Mouse (Mus musculus) stomach, embryonic 14.5 days (tissue): ENCODE measurements around the gene Sgsm2. TPM values are rescaled to one million over a fixed set of nuclear protein-coding genes. Genes with fewer than 3 reads are reported as not detected.

Experiments
- ATAC-seq: fragments of 200-750 bp; cut with Nextera tagmentation; 2 replicates; pipeline ENCODE4 v1.8.0; 2017; ENCODE audit warnings: low read depth, moderate TSS enrichment; ENCODE audit not compliant: insufficient number of reproducible peaks, insufficient read depth, low FRiP score
- H3K27ac ChIP-seq: fragments of 300-500 bp; sonication (generic); 2 replicates; pipeline ENCODE4 v1.5.1; 2014; ENCODE audit warnings: mild to moderate bottlenecking, low read length, moderate library complexity, mixed read lengths
- H3K27me3 ChIP-seq: fragments of 300-500 bp; sonication (generic); 2 replicates; pipeline ENCODE4 v1.6.1; 2014; ENCODE audit warnings: low read length, control low read depth, mixed read lengths; ENCODE audit not compliant: control insufficient read depth, insufficient read depth
- H3K36me3 ChIP-seq: fragments of 300-500 bp; sonication (generic); 2 replicates; pipeline ENCODE4 v1.6.1; 2014; ENCODE audit warnings: mild to moderate bottlenecking, control low read depth, low read length, moderate library complexity, mixed read lengths; ENCODE audit not compliant: control insufficient read depth, insufficient read depth
- H3K4me1 ChIP-seq: fragments of 300-500 bp; sonication (generic); 2 replicates; pipeline ENCODE4 v1.6.1; 2014; ENCODE audit warnings: low read length, control low read depth, mixed read lengths; ENCODE audit not compliant: control insufficient read depth, insufficient read depth
- H3K4me2 ChIP-seq: fragments of 300-500 bp; sonication (generic); replicated peaks from 2 replicates; pipeline ENCODE4 v1.6.1; 2014; ENCODE audit warnings: low read depth, low read length, control low read depth
- H3K4me3 ChIP-seq: fragments of 300-500 bp; sonication (generic); 2 replicates; pipeline ENCODE4 v1.5.1; 2014; ENCODE audit warnings: low read depth, low read length, control low read depth
- H3K9ac ChIP-seq: fragments of 300-500 bp; sonication (generic); replicated peaks from 2 replicates; pipeline ENCODE4 v1.6.1; 2014; ENCODE audit warnings: low read depth, mild to moderate bottlenecking, control low read depth, low read length, moderate library complexity, mixed read lengths
- H3K9me3 ChIP-seq: fragments of 300-500 bp; sonication (generic); 2 replicates; pipeline ENCODE4 v1.6.1; 2016; ENCODE audit warnings: low read depth, low read length, control low read depth; ENCODE audit not compliant: control insufficient read depth
- WGBS: fragments of 180-500 bp; shearing (Covaris S2); extraction: QIAGEN DNeasy Blood & Tissue Kit; methylation state at CpG from one replicate; pipeline ENCODE4 v1.1.7; 2014; 5-methylcytosine and 5-hydroxymethylcytosine counted together
- polyA plus RNA-seq: library from polyadenylated mRNA; unstranded; fragments of >200 nt; fragmentation: Nextera tagmentation; extraction: Ambion mirVana; gene quantifications from 2 replicates; pipeline ENCODE4 v1.2.1, GENCODE M21; 2014

Gene Sgsm2
- polyA plus RNA-seq, 1 experiment from 2014 or later, result 6.9 TPM

DNA sequence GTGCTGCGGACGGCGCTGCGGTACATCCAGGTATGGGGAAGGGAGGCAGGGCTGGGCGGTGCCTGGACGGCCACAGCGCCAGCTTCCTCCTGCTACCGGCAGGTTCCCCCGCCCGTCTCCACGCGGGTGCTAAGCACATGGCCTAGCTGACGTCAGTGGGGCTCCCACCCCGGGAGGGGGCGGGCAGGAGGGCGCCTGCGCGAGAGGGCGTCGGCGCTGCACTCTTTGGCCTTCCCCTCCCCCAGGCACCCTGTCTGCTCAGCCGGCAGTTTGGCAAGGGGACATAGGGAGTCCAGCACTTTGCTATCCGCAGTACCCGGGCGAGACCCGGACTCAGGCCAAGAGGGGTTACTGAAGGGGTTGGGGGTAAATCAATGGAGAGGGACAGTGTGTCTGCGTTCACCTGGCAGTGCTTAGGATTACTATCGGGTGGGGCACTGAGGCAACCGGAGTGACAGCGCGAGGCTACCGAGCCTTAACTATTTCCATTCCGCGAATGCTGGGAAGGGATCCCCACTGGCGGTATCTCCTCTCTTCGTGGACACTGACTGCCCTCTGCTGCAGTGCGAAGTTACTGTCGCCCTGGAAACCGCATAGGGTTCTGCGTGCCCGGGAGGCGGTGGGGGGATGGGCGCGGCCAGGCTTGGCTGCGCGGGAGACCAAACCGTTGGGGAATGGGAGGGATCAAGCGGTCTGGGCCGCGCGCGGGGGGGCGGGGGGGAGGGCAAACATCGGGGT, 59.0 kb downstream of the Sgsm2 start:
- Histone ChIP-seq H3K9ac (peak overlapping the region; percentile 41), H3K27me3 (no peaks in the 10 kb centered on the region), H3K27ac (peak overlapping the region; percentile 96), H3K4me2 (peak overlapping the region; percentile 84), H3K9me3 (no peaks in the 10 kb centered on the region), H3K4me3 (peak overlapping the region; percentile 43), H3K4me1 (peaks cover 15% of the 10 kb centered on the region), H3K36me3 (no peaks in the 10 kb centered on the region; the same call in 1 of the 2 replicates)
- ATAC-seq, result peak; percentile 82
- WGBS, result under 1% methylated on average over 48 of the region's 54 CpGs

DNA sequence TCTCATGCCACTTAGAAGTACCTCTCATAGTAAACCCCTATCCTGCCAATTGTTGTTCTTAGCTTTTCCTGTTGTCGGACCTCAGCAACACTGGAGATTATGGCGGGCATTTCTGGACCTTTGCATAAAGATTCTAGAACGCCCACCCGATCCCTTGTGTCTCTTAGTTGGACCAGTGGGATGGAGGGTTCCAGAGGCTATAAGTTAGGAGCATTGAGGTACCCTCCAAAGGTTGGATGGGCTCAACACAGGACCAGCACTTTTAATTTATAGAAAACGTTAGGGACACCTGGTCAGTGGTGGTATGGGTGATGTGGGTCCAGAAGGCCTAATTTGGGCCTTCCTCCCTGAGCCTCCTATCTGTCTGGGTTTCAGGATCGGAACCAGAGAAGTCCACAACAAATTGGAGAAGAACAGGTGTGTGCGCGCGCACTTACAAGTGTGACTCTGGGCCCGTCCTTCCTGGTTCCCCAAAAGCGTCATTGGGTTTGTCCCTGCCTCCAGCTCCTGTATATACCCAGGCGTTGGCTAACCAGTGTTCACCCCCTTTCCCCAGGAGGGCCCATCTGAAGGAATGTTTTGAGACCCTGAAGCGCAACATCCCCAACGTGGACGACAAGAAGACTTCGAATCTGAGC, 59.7 kb downstream of the Sgsm2 start:
- H3K27me3 ChIP-seq, result no peaks in the 10 kb centered on the region
- no peaks in the 10 kb centered on the region; the same call in 1 of the 2 replicates for H3K36me3 ChIP-seq
- no peak for ATAC-seq
- 46% methylated on average over 16 of the region's 16 CpGs for WGBS
- H3K4me1 ChIP-seq, result peaks cover 16% of the 10 kb centered on the region
- peak overlapping the region; percentile 43 for H3K4me3 ChIP-seq
- peak overlapping the region; percentile 96; the same call in 1 of the 2 replicates for H3K27ac ChIP-seq
- H3K4me2 ChIP-seq, result peak overlapping the region; percentile 84
- 0 out of 2 replicates have a peak overlapping the region, but pooled peaks have one; percentile 41 for H3K9ac ChIP-seq
- H3K9me3 ChIP-seq, result no peaks in the 10 kb centered on the region

DNA sequence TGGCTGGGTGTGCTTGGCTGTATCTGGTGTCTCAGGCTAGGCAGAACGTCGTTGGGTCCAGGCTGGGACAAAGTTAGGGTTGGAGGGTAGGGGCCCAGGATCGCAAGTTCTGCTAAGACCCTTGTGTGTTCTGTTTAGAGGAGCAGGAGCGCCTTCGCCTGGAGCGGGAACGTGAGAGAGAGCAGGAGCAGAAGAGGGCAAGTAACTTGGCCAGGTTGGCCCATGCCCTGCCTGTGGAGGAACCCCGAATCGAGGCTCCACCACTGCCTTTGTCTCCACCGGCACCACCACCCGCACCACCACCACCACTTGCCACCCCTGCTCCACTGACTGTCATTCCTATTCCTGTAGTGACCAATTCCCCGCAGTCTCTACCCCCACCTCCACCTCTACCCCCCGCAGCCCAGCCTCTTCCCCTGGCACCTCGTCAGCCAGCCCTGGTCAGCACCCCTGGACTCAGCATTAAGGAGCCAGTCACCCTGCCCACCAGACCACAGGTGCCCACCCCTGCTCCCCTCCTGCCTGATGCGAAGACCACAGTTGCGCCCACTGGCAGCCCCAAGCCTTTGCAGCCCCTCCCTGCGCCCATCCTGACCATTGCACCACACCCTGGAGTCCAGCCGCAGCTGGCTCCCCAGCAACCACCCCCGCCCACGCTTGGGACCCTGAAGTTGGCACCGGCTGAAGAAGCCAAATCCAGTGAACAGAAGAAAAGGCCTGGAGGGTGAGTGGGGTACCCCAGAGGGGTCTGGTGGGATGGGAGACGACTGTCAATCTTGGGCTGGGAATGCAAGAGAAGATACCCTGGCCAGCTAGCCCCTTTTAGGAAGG, 60.4 kb downstream of the Sgsm2 start:
- Histone ChIP-seq H3K36me3 (no peaks in the 10 kb centered on the region), H3K4me2 (no peak overlapping the region), H3K27ac (no peak overlapping the region), H3K9ac (no peak overlapping the region), H3K9me3 (no peaks in the 10 kb centered on the region), H3K27me3 (no peaks in the 10 kb centered on the region), H3K4me1 (peaks cover 16% of the 10 kb centered on the region), H3K4me3 (no peak overlapping the region)
- 88% methylated on average over 22 of the region's 22 CpGs for WGBS
- ATAC-seq, result no peak

DNA sequence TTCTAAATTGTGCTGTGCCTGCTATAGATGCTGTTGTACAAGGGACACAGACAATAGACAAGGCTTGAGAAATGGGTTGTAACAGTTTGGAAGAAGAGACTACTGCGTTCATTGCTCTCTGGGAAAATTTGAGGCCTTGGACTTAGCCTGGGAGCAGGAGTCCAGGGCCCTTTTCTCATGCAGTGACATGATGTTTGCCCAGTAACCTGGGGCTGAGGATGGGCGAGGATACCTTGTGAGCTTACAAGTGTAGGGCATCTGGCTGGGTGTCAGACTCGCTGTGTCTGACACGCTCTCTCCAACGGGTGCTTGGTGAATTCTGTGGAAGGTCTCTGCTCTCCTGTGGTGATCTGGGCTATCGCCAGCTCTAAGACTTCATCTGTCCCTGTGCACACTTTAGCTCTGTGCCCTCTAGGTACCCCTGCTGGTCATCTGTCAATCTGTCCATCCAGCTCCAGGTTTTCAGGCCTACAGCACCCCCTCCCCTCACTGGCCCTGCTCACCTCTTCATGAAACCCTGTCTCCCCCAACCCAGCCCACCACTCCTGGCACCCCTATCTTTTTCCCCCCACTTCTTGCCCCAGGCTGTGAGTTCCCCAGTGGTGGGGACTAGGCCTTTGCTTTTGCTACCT, 61.2 kb downstream of the Sgsm2 start:
- no peak for ATAC-seq
- H3K4me2 ChIP-seq, result no peak overlapping the region

DNA sequence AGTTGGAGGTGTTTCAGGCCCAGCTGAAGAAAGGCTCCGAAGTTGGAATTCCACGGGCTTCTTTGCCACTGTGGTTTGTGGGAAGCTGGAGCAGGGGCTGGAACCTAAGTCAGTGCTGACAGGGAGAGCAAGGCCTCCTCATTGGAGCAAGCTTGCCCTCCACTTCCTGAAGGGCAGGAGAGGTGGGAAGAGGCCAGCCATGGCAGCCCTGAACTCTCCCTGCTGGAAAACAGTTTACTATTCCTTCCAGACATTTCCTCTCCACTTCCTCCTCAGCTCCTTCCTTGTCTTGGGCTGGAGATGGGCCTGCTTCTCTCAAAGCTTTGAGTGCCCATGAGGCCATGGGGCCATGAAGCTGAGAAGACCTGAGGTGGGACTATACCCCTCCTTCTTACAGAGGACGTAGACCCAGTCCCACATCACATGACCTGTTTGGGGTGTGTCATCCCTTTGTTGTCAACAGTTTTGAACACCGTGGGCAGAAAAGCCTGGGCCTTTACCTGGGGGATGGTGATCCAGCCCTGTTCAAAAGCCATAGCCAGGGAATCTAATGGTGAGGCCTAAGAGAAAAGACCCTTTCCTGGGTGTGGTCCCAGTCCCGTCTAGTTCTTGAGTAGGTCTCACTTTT, 62.1 kb downstream of the Sgsm2 start:
- no peaks in the 10 kb centered on the region for H3K27me3 ChIP-seq
- WGBS, result 47% methylated on average over 5 of the region's 5 CpGs
- H3K4me3 ChIP-seq, result no peak overlapping the region
- ATAC-seq, result no peak
- H3K4me1 ChIP-seq, result peaks cover 16% of the 10 kb centered on the region
- H3K9me3 ChIP-seq, result no peaks in the 10 kb centered on the region
- H3K27ac ChIP-seq, result peak overlapping the region; percentile 7; the same call in 1 of the 2 replicates
- H3K36me3 ChIP-seq, result no peaks in the 10 kb centered on the region
- no peak overlapping the region for H3K9ac ChIP-seq
- H3K4me2 ChIP-seq, result no peak overlapping the region

More for the DNA sequence above, 61.2 kb downstream of the Sgsm2 start:
- H3K27me3 ChIP-seq, result no peaks in the 10 kb centered on the region
- H3K4me3 ChIP-seq, result no peak overlapping the region
- WGBS, result 84% methylated on average over 6 of the region's 6 CpGs
- H3K27ac ChIP-seq, result no peak overlapping the region
- H3K9ac ChIP-seq, result no peak overlapping the region
- H3K36me3 ChIP-seq, result no peaks in the 10 kb centered on the region
- peaks cover 16% of the 10 kb centered on the region for H3K4me1 ChIP-seq
- H3K9me3 ChIP-seq, result no peaks in the 10 kb centered on the region

DNA sequence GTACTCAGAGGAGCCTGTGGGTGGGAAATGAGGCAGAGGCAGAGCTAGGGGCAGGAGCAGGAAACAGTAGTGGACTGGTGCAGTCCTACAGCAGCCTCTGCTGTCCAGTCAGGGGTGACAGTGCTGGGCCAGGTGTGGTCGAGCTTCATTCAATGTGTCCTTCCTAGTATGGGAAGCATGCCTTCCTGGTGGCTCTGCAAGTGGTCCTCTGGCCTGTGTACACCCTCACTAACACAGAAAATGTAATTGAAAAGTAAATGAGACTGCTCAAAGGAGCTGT, 62.6 kb downstream of the Sgsm2 start:
- H3K4me3 ChIP-seq, result no peak overlapping the region
- H3K4me1 ChIP-seq, result peaks cover 18% of the 10 kb centered on the region
- H3K27me3 ChIP-seq, result no peaks in the 10 kb centered on the region
- H3K27ac ChIP-seq, result peak overlapping the region; percentile 7; the same call in 1 of the 2 replicates
- no peaks in the 10 kb centered on the region for H3K36me3 ChIP-seq
- no peak for ATAC-seq
- no peak overlapping the region for H3K4me2 ChIP-seq
- 58% methylated on average over 1 of the region's 1 CpGs for WGBS
- H3K9me3 ChIP-seq, result no peaks in the 10 kb centered on the region
- no peak overlapping the region for H3K9ac ChIP-seq

DNA sequence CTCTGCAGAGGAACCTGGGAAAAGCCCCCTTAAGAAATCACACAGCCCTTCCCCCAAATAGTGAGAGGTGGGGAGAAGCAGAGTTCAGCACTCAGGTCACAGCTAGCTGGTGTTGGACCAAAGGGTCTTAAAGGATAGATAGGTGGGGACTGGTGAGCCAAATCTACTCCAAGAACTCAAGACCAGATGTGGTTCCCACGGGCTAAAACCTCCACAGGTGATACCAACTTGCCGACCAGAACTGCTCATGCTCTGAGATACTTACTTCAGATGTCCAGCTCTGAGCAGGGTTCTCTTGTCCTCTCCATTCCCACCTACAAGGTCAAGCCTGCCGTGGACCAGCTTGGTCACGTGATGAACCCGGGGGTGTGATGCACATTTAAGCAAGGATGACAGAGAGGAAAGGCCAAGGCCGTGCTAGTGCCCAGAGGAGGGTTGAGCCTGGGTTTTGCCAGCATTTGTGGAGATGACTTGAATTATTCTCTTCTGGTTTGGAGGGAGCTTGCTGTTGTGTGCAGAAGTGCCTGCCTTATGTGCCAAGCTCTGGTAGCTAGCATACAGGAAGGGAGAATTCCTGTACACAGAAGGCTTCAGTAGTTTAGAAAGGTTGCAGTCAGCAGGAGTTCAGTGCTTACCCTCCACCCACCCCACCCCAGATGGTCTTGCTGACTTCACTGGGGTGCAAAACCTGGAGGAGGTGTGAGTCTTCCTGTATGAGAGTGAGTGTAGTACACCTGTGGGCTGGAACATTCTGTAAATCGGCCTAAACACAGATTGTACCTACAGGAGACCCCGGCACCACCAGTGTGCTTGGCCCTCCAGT, 63.1 kb downstream of the Sgsm2 start:
- H3K9me3 ChIP-seq, result no peaks in the 10 kb centered on the region
- no peak for ATAC-seq
- H3K4me1 ChIP-seq, result peaks cover 21% of the 10 kb centered on the region
- H3K27ac ChIP-seq, result no peak overlapping the region
- no peaks in the 10 kb centered on the region for H3K27me3 ChIP-seq
- H3K9ac ChIP-seq, result no peak overlapping the region
- WGBS, result 80% methylated on average over 8 of the region's 8 CpGs
- H3K36me3 ChIP-seq, result no peaks in the 10 kb centered on the region
- H3K4me3 ChIP-seq, result peak overlapping the region; percentile 96; the same call in 1 of the 2 replicates
- H3K4me2 ChIP-seq, result peak overlapping the region; percentile 93; the same call in 1 of the 2 replicates
